Mouse (Mus musculus): Measurements from ENCODE around the gene Gm20431. TPM values are rescaled to one million over a fixed set of nuclear protein-coding genes. Genes with fewer than 3 reads are reported as not detected.

Gene Gm20431
- 10 to 100 TPM in 1 of 2 experiments, 1 to 10 TPM in 1; 3.7 to 11.5 TPM for total RNA-seq (2021)
- long read RNA-seq, experiment 1, partial matches to known transcripts = 4 of 4 reads
- long read RNA-seq, experiment 1, other reads (novel, unspliced or antisense) = 0 of 4 reads
- long read RNA-seq, experiment 2, partial matches to known transcripts = 0 of 1 reads
- long read RNA-seq, experiment 2, other reads (novel, unspliced or antisense) = 1 of 1 reads

- intact Hi-C loops (cut with DNase I) = loop anchor here (5.0 kb wide), 1 partner anchor 124 kb away; the partner anchor contains the start of gene Snai1
- no peak for TF ChIP-seq CTCF (IDR thresholded peaks at IDR 0.05)
- DNase-seq = peak; percentile 99
- Histone ChIP-seq H3K4me3 (peak within 1 kb of the TSS; percentile 91), H3K27ac (peak within 1 kb of the TSS; percentile 92)
Observed at GRCm38 (mm10) chr2:167661270-167662203, at the start of gene Gm20431. Gene Gm20431 (minus strand): TSS chr2:167661496.

GRCm38 (mm10) chr2:167710574-167710973 is 49.3 kb upstream of the Gm20431 start:
- DNase-seq = no peak
- TF ChIP-seq CTCF (IDR thresholded peaks at IDR 0.05) = no peak

GRCm38 (mm10) chr2:167709969-167710368 is 48.7 kb upstream of the Gm20431 start:
- DNase-seq = no peak
- Histone ChIP-seq H3K27ac (no peak overlapping the region), H3K4me3 (no peak overlapping the region)
- no peak for TF ChIP-seq CTCF (IDR thresholded peaks at IDR 0.05)
- intact Hi-C loops (cut with DNase I) = no loop called here

More at GRCm38 (mm10) chr2:167710574-167710973, 49.3 kb upstream of the Gm20431 start:
- Histone ChIP-seq H3K4me3 (no peak overlapping the region), H3K27ac (no peak overlapping the region)
- intact Hi-C loops (cut with DNase I) = no loop called here

- no peak for DNase-seq
- intact Hi-C loops (cut with DNase I) = no loop called here
- Histone ChIP-seq H3K27ac (no peak overlapping the region), H3K4me3 (no peak overlapping the region)
- no peak for TF ChIP-seq CTCF (IDR thresholded peaks at IDR 0.05)
Observed at GRCm38 (mm10) chr2:167708373-167708772, 47.1 kb upstream of the Gm20431 start.

- TF ChIP-seq CTCF (IDR thresholded peaks at IDR 0.05) = no peak
- intact Hi-C loops (cut with DNase I) = no loop called here
- Histone ChIP-seq H3K27ac (no peak overlapping the region), H3K4me3 (no peak overlapping the region)
- DNase-seq = no peak
Observed at GRCm38 (mm10) chr2:167706183-167706939, 45.1 kb upstream of the Gm20431 start.

- TF ChIP-seq CTCF (IDR thresholded peaks at IDR 0.05) = no peak
- Histone ChIP-seq H3K4me3 (no peak overlapping the region), H3K27ac (no peak overlapping the region)
- intact Hi-C loops (cut with DNase I) = loop anchor here (5.0 kb wide), 1 partner anchor 33 kb away; no protein-coding TSS in a partner anchor
- DNase-seq = no peak
Observed at GRCm38 (mm10) chr2:167704409-167704808, 43.1 kb upstream of the Gm20431 start.

GRCm38 (mm10) chr2:167702126-167702525 is 40.8 kb upstream of the Gm20431 start:
- no peak overlapping the region for H3K4me3 ChIP-seq
- no peak for DNase-seq
- no peak for TF ChIP-seq CTCF (IDR thresholded peaks at IDR 0.05)
- peak overlapping the region; percentile 12; the same call in 1 of the 2 replicates for H3K27ac ChIP-seq
- intact Hi-C loops (cut with DNase I) = loop anchor here (5.0 kb wide), 1 partner anchor 35 kb away; no protein-coding TSS in a partner anchor

GRCm38 (mm10) chr2:167701472-167701871 is 40.2 kb upstream of the Gm20431 start:
- Histone ChIP-seq H3K27ac (no peak overlapping the region; the same call in 1 of the 2 replicates), H3K4me3 (no peak overlapping the region)
- no peak for DNase-seq
- no peak for TF ChIP-seq CTCF (IDR thresholded peaks at IDR 0.05)
- intact Hi-C loops (cut with DNase I) = loop anchor here (5.0 kb wide), 1 partner anchor 36 kb away; no protein-coding TSS in a partner anchor

GRCm38 (mm10) chr2:167700018-167700417 is 38.7 kb upstream of the Gm20431 start:
- Histone ChIP-seq H3K4me3 (no peak overlapping the region), H3K27ac (peak overlapping the region; percentile 35; the same call in 1 of the 2 replicates)
- no peak for DNase-seq
- intact Hi-C loops (cut with DNase I) = loop anchor here (5.0 kb wide), 1 partner anchor 37 kb away; no protein-coding TSS in a partner anchor
- TF ChIP-seq CTCF (IDR thresholded peaks at IDR 0.05) = no peak

- DNase-seq = peak; percentile 67
- peak overlapping the region; percentile 98 for H3K27ac ChIP-seq
- no peak for TF ChIP-seq CTCF (IDR thresholded peaks at IDR 0.05)
- intact Hi-C loops (cut with DNase I) = loop anchor here (2.0 kb wide), 1 partner anchor 57 kb away; no protein-coding TSS in a partner anchor
- H3K4me3 ChIP-seq = peak overlapping the region; percentile 38
Observed at GRCm38 (mm10) chr2:167697902-167698301, 36.6 kb upstream of the Gm20431 start.

GRCm38 (mm10) chr2:167696143-167696542 is 34.8 kb upstream of the Gm20431 start:
- peak; percentile 93 for DNase-seq
- Histone ChIP-seq H3K4me3 (peak overlapping the region; percentile 0; the same call in 1 of the 2 replicates), H3K27ac (peak overlapping the region; percentile 98)
- intact Hi-C loops (cut with DNase I) = loop anchor here (2.0 kb wide), 1 partner anchor 59 kb away; no protein-coding TSS in a partner anchor
- TF ChIP-seq CTCF (IDR thresholded peaks at IDR 0.05) = no peak

- peak overlapping the region; percentile 98 for H3K27ac ChIP-seq
- intact Hi-C loops (cut with DNase I) = loop anchor here (2.0 kb wide), 1 partner anchor 129 kb away; no protein-coding TSS in a partner anchor
- TF ChIP-seq CTCF (IDR thresholded peaks at IDR 0.05) = no peak
- no peak for DNase-seq
- H3K4me3 ChIP-seq = no peak overlapping the region
Observed at GRCm38 (mm10) chr2:167695491-167695890, 34.2 kb upstream of the Gm20431 start.
